Mouse (Mus musculus): ENCODE measurements around the gene Macrod1. TPM values are rescaled to one million over a fixed set of nuclear protein-coding genes. Genes with fewer than 3 reads are reported as not detected.
"Not testable (repeated sequence)": the region's sequence is repeated elsewhere in the genome, so short reads cannot be mapped to it uniquely, and the experiment has no call there.

The Macrod1 gene
- polyA plus RNA-seq, 1 experiment, result 19.2 TPM

DNA sequence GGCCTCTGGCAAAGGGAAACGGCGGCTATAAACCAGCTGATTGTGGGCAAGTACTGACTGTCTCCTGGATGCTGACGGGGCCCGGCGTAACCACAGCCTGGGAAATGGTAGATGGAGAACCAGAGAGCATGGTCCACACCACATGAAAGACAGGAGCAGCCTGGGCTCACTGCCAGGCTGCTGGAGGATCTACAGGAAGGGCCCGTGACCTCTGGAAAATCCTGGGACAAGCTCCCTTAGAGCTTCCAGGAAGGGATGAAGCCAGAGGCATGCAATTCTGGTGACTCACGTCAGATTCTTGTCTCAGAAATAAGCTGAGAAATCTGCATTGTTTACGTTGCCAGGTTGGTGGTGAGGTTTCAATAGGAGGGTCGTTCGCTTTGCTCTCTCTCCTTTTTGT lies 1.8 kb upstream of the Macrod1 start:
- 63% methylated on average over 10 of the region's 10 CpGs for WGBS
- DNase-seq (ENCODE audit: low read depth, low spot score), result no peak

DNA sequence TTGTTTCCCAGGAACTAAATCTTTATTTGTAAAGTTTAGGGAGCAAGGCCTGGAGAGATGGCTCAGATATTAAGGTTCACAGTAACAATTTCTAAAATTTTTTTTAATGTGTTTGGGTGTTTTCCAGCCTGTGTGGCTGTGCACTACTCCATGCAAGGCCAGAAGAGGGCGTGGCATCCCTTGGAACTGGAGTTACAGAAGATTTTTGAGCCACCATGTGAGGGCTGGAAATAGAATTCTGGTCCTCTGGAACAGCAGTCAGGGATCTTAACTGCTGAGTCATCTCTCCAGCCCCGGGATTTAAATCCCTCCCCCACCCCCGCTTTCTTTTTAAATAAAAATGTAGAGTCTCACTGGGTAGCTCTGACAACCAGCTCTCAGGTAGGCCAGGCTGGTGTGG lies 1.4 kb upstream of the Macrod1 start:
- 43% methylated on average over 3 of the region's 3 CpGs for WGBS
- DNase-seq (ENCODE audit: low read depth, low spot score), result no peak

DNA sequence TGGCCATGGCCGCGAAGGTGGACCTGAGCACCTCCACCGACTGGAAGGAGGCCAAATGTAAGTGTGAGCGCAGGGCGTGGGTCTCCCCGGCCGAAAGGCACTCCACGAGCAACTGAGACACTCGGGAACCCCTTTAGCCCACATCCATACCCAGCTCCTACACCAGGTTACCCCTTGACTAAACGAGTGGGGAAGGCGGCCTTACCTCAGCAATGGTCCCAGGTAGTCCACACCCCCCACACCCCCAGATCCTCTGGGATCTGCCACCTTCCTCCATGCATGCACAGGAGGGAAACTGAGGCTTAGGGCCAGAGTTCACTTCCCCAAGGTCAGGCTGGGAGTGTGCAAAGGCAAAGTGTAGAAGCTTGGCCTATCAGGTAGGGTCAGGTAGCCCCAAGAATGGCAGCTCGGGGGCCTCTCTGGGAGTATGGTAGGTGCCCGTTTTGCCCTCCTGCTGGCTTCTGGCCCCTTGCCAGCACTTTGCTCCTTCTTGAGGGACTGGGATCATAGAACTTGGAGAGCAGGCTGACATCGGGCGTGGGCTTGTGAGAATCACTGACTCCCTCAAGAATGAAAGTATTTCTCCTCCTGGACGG lies 614 bp downstream of the Macrod1 start:
- WGBS, result 2% methylated on average over 16 of the region's 16 CpGs
- DNase-seq (ENCODE audit: low read depth, low spot score), result no peak

DNA sequence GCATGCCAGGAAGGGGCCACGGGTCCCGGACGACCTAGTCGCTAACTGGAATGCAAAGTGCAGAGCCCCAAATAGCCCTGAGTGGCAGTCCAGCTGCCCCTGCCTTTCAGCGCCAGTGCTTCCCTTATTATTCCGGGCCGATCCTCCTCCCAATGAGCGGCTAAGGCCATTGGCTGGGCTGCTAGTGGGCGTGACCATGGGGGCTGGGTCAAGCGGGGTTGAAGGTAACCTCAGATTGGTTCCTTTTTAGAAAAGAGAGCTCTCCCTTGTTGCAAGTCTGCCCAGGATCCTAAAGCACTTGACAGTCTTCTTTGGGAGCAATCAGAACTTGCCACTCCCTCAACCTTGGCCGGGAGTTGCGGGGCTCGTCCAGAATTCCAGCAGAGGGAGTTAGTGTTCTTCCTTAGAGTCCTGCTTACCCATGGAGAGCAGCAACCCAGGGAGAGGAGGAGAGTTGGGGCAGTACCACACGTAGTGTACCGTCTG lies 1.2 kb downstream of the Macrod1 start:
- DNase-seq (ENCODE audit: low read depth, low spot score), result peak; percentile 93
- 1% methylated on average over 15 of the region's 15 CpGs for WGBS

DNA sequence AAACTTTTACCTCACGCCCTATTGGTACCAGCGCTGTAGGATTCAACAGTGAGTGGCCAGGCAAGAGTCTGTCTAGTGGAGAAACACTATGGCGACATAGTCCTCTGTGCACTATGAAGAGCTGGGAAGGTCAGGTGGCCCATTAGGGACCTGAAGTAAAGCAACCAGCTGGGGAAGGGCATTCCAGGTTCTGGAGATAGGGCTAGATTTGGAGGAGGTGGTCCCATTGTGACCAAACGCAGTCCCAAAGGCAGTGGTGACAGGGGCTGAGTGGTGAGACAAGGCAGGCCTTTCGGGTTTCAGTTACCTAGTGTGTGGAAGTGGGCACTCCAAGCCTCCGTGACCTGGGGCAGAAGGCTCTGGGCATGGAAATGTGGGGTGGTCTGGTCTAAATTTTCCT lies 1.9 kb downstream of the Macrod1 start:
- 74% methylated on average over 6 of the region's 6 CpGs for WGBS
- DNase-seq (ENCODE audit: low read depth, low spot score), result no peak

DNA sequence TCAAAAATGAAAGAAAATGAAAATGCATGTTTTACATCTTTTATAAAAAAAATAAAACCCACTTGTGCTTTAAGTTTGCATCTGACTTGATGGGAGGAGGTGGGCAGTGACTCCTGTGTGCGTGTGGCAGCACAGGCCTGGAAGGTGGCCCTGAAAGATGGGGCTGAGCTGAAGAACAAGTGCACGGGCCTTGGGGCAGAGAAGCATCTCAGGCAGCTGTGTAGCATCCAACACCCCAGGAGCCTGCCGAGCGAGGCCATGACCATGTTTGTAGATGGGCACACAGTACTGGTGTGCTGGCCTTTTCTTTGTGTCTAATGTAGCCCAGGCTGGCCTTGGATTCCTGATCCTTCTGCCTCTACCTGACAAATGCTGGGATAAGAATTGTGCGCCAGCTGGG lies 5.5 kb downstream of the Macrod1 start:
- WGBS, result 89% methylated on average over 5 of the region's 5 CpGs
- no peak for DNase-seq (ENCODE audit: low read depth, low spot score)

DNA sequence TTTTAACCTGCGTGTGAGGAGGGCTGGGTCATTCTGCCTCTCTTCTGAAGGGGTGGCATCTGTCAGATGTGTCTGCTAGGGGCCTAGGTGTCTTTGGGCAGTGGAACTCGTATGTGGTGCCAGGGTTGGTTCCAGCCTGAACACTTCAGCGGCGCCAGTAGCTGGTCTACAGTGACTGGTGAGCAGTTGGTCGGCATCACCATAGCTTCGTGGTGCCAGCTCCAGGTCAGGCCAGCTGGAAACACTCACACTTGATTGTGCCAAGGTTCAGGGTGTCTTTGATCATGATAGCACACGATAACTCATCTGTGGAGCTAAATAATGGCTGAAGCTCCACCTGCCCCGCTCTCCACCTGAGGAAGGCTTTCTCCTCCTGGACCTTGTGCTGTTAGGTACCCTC lies 6.3 kb downstream of the Macrod1 start:
- no peak for DNase-seq (ENCODE audit: low read depth, low spot score)
- 86% methylated on average over 8 of the region's 8 CpGs for WGBS

DNA sequence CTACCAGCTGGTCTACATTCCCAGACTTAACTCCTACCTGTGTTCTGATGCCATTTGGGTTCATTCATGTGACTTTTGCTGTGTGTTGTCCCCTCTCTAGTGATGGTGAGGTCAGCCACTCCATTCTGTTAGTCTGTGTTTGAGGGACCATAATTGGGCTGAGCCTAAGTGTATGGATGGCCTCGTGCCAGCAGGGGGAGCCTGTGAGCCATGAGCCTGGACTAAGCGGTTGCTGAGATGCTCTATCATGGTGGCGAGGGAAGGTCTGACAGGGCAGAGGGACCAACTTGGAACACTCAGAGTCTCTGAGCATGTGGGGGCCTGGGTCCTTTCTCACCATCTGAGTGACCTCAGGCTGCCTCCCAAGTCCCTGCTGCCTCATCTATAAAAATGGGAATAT lies 8.0 kb downstream of the Macrod1 start:
- DNase-seq (ENCODE audit: low read depth, low spot score), result no peak

DNA sequence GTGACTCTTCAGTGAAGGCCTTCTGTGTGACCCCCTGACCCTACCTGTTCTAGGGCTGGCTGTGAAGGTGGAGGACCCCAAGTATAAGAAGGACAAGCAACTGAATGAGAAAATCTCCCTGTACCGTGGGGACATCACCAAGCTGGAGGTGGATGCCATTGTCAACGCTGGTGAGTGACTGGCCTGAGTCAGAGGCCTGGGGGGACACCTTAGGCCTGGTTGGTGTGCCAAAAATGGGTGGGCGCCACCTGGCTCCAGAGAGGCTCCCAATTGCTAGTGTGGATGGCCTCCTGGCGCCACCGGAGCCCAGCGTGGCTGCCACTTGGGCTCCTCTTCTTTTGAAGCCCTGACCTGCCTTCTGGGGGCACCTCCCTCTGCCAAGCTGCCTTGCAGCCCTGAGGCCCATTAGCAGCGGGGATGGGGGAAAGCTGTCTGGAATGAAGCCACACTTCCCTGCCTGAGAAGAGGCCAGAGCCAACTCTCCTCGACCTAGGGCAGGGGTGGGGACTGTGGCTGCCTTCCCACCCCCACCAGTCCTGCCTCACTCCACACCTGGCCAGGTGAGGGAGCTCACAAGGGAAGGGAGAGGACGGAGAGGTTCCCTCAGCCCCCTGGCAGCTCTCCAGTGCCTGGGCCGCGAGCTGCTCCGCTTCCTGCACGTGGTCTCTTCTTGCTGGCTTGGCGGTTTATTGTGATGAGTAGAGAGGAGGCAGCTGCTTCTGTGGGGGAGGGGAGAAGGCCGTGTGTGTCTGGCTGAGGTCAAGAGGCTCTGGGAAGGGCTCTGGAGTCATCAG lies 9.6 kb downstream of the Macrod1 start:
- DNase-seq (ENCODE audit: low read depth, low spot score), result no peak
- WGBS, result 37% methylated on average over 15 of the region's 15 CpGs

More for the DNA sequence above, 8.0 kb downstream of the Macrod1 start:
- 4% methylated on average over 3 of the region's 3 CpGs for WGBS

DNA sequence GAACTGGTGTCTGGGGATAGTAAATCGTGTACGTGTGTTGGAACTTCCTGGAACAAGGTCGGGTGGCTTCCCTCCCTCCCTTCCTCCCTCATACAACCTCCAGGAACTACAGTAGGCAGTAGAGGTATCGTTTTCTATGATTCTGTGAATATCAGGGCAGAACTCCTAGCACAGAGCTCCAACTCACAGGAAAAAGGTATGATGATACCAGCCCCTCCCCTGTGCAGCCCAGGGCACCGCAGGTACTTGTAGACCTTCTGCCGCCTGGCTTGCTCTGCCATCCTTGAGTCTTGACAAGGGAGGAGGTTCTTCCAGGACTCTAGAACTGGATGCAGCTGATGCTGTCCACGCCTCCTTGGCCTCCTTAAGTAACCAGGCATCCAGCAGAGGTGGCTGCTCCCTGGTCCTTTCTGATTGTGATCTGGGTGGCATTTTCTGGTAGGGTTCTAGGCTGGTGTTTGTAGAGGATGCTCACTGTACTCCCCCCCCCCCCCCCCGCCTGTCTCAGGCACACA lies 10.3 kb downstream of the Macrod1 start:
- no peak for DNase-seq (ENCODE audit: low read depth, low spot score)
- 31% methylated on average over 8 of the region's 8 CpGs for WGBS

DNA sequence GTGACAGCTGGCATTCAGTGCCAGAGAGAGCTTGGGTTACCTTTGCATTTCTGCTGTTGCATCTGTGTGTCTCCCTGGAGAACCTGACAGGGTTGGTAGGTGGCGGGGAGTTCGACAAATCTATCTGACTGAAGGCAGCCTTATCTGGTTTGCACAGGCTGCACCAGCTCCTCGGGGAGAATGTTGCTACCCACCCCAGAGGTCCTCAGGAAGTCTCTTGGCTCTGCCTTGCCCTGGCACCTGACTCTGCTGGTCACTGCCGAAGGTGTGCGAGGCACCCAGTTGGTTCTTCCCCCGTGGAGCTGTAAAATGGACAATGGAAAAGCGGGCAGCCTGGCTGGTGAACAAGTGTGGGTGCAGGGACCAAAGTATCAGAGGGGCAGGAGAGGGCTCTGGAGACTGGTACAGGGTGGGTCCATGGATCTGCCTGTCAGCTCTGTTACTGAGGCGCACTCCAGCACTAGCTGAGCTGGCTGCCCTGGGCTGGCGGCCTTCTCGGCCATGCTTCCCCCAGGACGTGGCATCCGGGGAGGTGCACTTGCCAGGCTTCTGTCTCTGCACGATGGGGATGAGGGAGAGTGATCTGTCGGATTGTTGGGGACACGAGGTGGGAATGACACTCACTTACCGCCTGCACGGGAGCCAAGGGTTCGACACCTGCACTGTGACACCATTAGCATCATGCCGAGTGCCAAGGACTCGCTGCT lies 10.9 kb downstream of the Macrod1 start:
- DNase-seq (ENCODE audit: low read depth, low spot score), result no peak
- 73% methylated on average over 20 of the region's 20 CpGs for WGBS

DNA sequence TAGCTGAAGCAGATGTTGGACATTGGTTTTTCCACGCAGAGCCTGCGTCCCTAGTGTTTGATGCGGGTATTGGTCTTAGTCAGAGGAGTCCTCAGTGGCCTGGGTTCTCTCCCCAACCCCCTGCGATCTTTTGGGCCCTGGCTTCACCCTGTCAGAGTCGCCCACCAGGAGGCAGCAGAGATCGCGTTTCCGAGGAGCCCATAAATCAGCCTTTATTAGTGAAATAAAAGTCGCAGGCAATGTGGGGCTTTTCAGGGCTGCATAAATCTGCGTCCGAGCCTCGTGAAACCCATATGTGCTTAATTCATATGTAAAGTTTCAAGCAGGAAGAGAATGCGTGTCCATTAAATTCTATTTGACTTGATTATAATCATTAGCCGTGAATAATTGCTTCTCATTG lies 11.5 kb downstream of the Macrod1 start:
- WGBS, result 8% methylated on average over 14 of the region's 14 CpGs

DNA sequence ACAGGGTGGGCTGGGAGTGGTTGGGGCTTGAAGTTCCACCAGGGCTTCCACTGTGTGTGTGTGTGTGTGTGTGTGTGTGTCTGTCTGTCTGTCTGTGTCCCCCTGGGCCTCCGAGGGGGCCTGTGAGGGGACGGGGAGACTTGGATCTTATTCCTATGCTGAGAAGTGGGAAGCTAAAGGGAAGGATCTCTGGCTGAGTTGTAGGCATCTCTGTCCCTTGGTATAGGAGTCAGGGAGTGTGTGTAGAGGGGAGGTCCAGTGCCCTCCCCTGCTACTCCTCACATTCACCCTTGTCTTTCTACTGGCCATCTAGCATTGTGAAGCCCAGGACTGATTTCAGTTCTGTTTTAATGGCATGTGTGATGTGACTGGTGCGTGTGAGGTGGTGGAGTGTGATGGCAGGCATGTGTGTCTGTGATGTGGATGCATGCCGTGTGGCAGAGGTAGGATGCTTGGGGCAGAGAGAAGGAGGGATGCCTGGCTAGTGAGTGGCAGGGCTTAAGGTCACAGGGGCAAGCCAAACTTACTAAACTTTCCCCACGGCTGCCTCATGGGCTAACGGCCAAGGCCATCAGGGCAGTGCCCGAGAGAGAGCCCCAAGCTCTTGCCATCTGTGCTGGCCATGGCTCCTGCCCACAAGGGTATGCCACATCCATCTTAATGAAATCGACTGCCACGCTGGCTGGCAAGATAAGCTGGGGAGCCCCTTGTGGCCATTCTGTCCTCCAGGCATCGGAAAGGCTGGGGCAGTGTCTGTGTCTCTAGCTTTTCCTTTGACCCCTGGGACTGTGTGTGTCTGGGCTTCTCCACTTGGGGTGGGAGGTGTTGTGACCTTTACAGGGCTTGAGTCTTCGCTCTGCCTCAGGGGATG lies 12.3 kb downstream of the Macrod1 start:
- WGBS, result 79% methylated on average over 11 of the region's 11 CpGs
- DNase-seq (ENCODE audit: low read depth, low spot score), result no peak

More for the DNA sequence above, 11.5 kb downstream of the Macrod1 start:
- DNase-seq (ENCODE audit: low read depth, low spot score), result no peak

DNA sequence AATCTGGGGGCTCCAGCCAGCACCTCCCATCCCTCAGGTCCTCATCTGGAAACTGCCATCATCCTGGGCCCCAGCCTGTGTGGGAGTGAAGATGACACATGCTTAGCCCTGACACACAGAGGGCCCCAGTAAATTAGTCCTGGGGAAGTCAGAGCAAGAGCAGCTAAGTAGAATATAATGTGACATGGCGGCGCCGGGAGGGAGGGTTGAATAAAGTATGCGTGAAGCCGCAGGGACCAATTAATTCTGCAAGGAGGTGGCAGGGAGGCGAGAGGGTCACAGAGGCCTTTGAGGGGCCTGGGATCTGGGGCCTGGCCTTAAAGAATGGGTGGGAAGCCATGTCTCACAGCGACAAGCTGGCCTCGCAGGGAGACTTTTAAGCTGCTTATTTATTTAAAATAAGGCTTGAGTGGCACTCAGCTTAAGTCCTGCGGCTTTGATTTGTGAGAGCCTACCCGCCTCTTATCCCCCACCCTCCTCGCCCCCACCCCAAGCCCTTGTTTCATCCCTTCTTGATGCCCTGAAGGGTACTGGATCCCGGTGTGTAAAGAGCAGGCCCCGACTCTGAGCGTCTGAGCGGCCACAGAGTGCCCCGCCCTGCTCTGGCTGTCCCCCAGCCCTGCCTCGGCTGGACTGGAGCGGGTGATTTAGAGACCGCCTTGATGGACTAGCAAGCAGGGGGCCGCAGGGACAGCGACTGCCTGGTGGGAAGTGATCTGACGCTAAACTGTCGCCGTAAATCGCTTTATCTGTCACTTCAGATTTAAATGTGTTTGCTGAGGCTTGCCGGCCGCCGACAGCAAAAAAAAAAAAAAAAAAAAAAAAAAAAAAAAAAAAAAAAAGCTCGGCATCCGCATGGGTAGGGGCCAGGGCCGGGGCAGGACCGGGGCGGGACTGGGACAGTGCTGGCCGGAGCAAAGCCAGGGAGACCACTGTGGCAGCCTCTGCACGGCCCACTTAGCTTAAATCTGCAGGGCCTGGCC lies 13.5 kb downstream of the Macrod1 start:
- 54% methylated on average over 33 of the region's 35 CpGs for WGBS
- DNase-seq (ENCODE audit: low read depth, low spot score), result no peak

DNA sequence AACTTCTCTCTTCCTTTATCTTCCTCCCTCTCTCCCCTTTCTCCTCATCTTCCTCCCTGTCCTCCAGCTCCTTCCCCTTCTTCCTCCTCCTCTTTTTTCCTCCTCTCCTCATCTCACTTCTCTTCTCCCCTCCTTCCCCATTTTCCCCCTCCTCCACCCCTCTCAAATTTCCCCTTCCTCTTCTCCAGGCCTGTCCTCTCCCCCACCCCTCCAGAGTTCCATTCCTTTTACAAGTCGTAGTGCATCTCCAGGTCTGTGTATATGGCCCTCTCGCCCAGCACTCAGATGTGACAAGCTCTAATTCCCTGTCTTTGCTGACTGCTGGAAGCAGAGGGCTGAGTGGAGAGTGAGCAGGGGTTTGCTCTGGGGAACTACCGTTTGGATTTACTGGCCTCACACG lies 14.2 kb downstream of the Macrod1 start:
- WGBS, result 76% methylated on average over 4 of the region's 4 CpGs
- DNase-seq (ENCODE audit: low read depth, low spot score), result no peak

DNA sequence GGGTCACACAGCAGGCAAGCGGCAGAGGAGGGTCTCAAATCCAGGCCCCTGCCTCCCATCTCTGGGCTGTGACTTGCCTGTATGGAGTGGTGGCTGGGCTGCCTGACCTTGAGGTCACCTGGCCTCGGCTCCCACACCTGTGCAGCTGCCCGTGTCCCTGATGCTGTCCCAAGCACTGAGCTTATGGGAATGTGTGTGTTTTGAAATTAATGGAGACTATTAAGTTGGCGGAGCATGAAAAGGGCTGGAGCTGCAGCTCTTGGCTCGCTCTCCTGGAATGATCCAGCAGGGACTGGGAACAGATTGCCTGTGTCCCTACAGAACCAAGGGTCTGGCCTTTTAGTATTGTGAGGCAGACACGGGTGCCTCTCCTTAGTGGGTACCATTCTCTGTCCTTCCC lies 15.6 kb downstream of the Macrod1 start:
- DNase-seq (ENCODE audit: low read depth, low spot score), result no peak
- 82% methylated on average over 6 of the region's 6 CpGs for WGBS

DNA sequence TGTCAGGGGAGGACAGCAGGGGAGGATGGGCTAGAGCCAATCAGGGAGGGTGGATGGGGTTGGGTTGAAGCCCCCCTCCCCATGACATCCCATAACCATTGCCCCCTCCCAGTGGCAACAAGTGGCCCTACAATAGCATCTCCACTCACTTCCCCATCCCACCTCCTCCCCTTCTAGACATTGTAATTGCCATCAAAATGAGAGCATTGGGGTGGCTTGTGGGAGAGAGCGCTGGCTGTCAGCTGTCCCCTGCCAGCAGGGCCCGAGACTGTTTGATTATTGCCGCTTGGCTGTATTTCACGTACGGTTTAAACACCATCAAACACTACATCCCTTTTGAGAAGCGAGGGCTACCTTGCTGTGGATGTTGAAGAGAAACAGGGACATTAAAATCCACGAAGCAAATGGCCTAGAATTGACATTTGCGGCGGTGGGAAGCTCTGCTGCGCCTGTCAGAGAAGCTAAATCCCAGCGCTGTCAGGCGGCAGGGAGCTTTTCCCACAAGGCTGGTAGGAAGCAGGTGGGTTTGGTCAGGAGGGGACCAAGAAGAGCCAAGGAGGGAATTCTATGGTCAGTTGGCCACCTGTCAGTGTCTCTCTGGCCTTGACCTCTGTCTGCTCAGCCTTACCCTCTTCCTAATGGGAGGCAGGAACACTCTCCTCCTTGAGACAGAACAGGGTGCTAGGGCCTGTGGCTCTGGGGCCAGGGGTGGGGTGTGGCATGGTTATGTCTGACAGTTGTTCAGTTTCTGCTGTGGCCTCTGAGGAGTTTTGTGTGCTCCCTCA lies 17.6 kb downstream of the Macrod1 start:
- no peak for DNase-seq (ENCODE audit: low read depth, low spot score)
- WGBS, result 86% methylated on average over 12 of the region's 12 CpGs

DNA sequence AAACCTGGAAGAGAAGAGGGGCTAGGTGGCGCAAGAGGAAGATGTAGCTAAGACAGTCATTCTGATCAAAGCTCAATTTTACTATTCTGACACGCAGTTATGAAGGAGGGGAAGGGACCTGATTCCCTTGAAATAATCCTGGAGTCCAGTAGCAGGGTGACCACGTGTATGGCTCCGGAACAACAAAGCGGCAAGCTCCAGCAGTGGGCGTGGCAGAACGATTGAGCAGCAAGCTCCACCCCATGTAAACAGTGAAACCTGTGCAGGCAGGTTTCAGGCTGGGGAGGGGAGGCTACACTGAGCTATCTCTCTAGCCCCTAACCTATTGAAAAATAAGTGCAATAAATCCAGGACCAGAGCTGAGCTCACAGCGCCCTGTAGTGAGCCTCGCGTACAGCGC lies 18.7 kb downstream of the Macrod1 start:
- 62% methylated on average over 11 of the region's 11 CpGs for WGBS
- DNase-seq (ENCODE audit: low read depth, low spot score), result not testable (repeated sequence)

Measured in large intestine, adult 2 months (tissue).